Mouse (Mus musculus) bone marrow, adult 2 months (tissue): ENCODE results near the gene Ccdc151. TPM values are rescaled to one million over a fixed set of nuclear protein-coding genes. Genes with fewer than 3 reads are reported as not detected.

Source experiments
- H3K27ac ChIP-seq: fragments of 200-500 bp; 2 replicates; pipeline ENCODE4 v1.5.1; 2012; ENCODE audit warnings: low read depth, mild to moderate bottlenecking, control low read depth, inconsistent platforms, low read length; ENCODE audit not compliant: control insufficient read depth, poor library complexity, insufficient read depth
- H3K4me1 ChIP-seq: fragments of 200-500 bp; 2 replicates; pipeline ENCODE4 v1.6.1; 2011; ENCODE audit warnings: low read length; ENCODE audit not compliant: control insufficient read depth, insufficient read depth
- H3K4me3 ChIP-seq: fragments of 200-500 bp; replicated peaks from 2 replicates; pipeline ENCODE3; 2011; ENCODE audit warnings: mild to moderate bottlenecking, low read depth, low read length, control low read depth; ENCODE audit not compliant: control insufficient read depth
- CTCF ChIP-seq: fragments of 200-500 bp; IDR thresholded peaks from 2 replicates; pipeline ENCODE4 v1.5.1; 2011; ENCODE audit warnings: low read length, control low read depth; ENCODE audit not compliant: control insufficient read depth, insufficient read depth
- POLR2A ChIP-seq: fragments of 200-500 bp; IDR thresholded peaks from 2 replicates; pipeline ENCODE4 v1.6.1; 2011; ENCODE audit warnings: low read depth, mild to moderate bottlenecking, control low read depth, low read length, borderline replicate concordance; ENCODE audit not compliant: control insufficient read depth
- WGBS: fragments of 180-500 bp; shearing (Covaris S2); methylation state at CpG from one replicate; pipeline ENCODE4 v1.1.7; 2018; 5-methylcytosine and 5-hydroxymethylcytosine counted together
- polyA plus RNA-seq: library from polyadenylated mRNA; stranded (reverse); fragments of >200 nt; gene quantifications from 2 replicates; pipeline ENCODE4 v1.2.4, GENCODE M21; 2011; ENCODE audit warnings: low replicate concordance; ENCODE audit not compliant: missing spikeins, insufficient read depth, insufficient read length

Gene Ccdc151
- polyA plus RNA-seq, 1 experiment: not detected

- 64% methylated on average over 6 of the region's 6 CpGs for WGBS
- no peak for TF ChIP-seq CTCF
- TF ChIP-seq POLR2A: no peak
- no peak overlapping the region for H3K27ac ChIP-seq
Observed at GRCm38 (mm10) chr9:21948790-21949189, 53.6 kb downstream of the Ccdc151 start.

GRCm38 (mm10) chr9:21948146-21948545 is 54.3 kb downstream of the Ccdc151 start:
- Histone ChIP-seq H3K27ac (no peak overlapping the region), H3K4me3 (no peak overlapping the region), H3K4me1 (no peaks in the 10 kb centered on the region)
- WGBS: 49% methylated on average over 8 of the region's 8 CpGs
- TF ChIP-seq POLR2A: no peak
- TF ChIP-seq CTCF: no peak

More at GRCm38 (mm10) chr9:21948790-21949189, 53.6 kb downstream of the Ccdc151 start:
- Histone ChIP-seq H3K4me1 (no peaks in the 10 kb centered on the region; the same call in 1 of the 2 replicates), H3K4me3 (no peak overlapping the region)

GRCm38 (mm10) chr9:21947540-21948130 is 54.8 kb downstream of the Ccdc151 start:
- 3% methylated on average over 28 of the region's 28 CpGs for WGBS
- H3K27ac ChIP-seq: no peak overlapping the region
- TF ChIP-seq POLR2A: no peak
- TF ChIP-seq CTCF: no peak
- H3K4me3 ChIP-seq: no peak overlapping the region
- no peaks in the 10 kb centered on the region for H3K4me1 ChIP-seq

- H3K4me3 ChIP-seq: no peak overlapping the region
- TF ChIP-seq CTCF (no peak), POLR2A (no peak)
- no peaks in the 10 kb centered on the region for H3K4me1 ChIP-seq
- 55% methylated on average over 23 of the region's 23 CpGs for WGBS
- H3K27ac ChIP-seq: no peak overlapping the region
Observed at GRCm38 (mm10) chr9:21944267-21944666, 58.2 kb downstream of the Ccdc151 start.

GRCm38 (mm10) chr9:21943638-21944037 is 58.8 kb downstream of the Ccdc151 start:
- Histone ChIP-seq H3K4me3 (no peak overlapping the region), H3K27ac (no peak overlapping the region), H3K4me1 (no peaks in the 10 kb centered on the region)
- 70% methylated on average over 12 of the region's 12 CpGs for WGBS
- TF ChIP-seq POLR2A: no peak

GRCm38 (mm10) chr9:21943046-21943445 is 59.4 kb downstream of the Ccdc151 start:
- Histone ChIP-seq H3K4me1 (no peaks in the 10 kb centered on the region), H3K4me3 (no peak overlapping the region), H3K27ac (no peak overlapping the region)
- TF ChIP-seq CTCF (no peak), POLR2A (no peak)
- WGBS: 70% methylated on average over 12 of the region's 12 CpGs

Other genes with a start within 250 kb of the Ccdc151 start
- 40.1 and 46.6 TPM in 2 replicates for gene Spc24, start 242.3 kb downstream of the Ccdc151 start, polyA plus RNA-seq
- gene Kank2, start 203.9 kb downstream of the Ccdc151 start, polyA plus RNA-seq: 1.4 and 1.7 TPM in 2 replicates
- not detected in 2 replicates for gene Angptl8, start 167.1 kb downstream of the Ccdc151 start, polyA plus RNA-seq
- gene Dock6, start 150.0 kb downstream of the Ccdc151 start, polyA plus RNA-seq: 6.5 and 7.2 TPM in 2 replicates
- 8.5 and 20.9 TPM in 2 replicates for gene Rab3d, start 84.4 kb downstream of the Ccdc151 start, polyA plus RNA-seq
- not detected in 2 replicates for gene Ccdc159, start 75.2 kb downstream of the Ccdc151 start, polyA plus RNA-seq
- 9.2 and 37.4 TPM in 2 replicates for gene Tmem205, start 75.1 kb downstream of the Ccdc151 start, polyA plus RNA-seq
- 1.4 and 2.1 TPM in 2 replicates for gene Plppr2, start 65.6 kb downstream of the Ccdc151 start, polyA plus RNA-seq
- 4.2 and 5.7 TPM in 2 replicates for gene Swsap1, start 46.9 kb downstream of the Ccdc151 start, polyA plus RNA-seq
- gene Epor, start 39.1 kb downstream of the Ccdc151 start, polyA plus RNA-seq: 103 and 152 TPM in 2 replicates
- 1.6 and 5.0 TPM in 2 replicates for gene Rgl3, start 13.2 kb downstream of the Ccdc151 start, polyA plus RNA-seq
- 20.8 and 35.2 TPM in 2 replicates for gene Prkcsh, start 172 bp upstream of the Ccdc151 start, polyA plus RNA-seq
- gene Elavl3, start 49.4 kb upstream of the Ccdc151 start, polyA plus RNA-seq: 1.1 TPM in 1 of 2 replicates, not detected in the other
- gene Gm49318, start 68.6 kb upstream of the Ccdc151 start, polyA plus RNA-seq: not detected in 2 replicates
- 12.8 and 15.3 TPM in 2 replicates for gene Zfp653, start 68.7 kb upstream of the Ccdc151 start, polyA plus RNA-seq
- gene Ecsit, start 82.8 kb upstream of the Ccdc151 start, polyA plus RNA-seq: 10.4 and 18.7 TPM in 2 replicates
- not detected in 2 replicates for gene Cnn1, start 96.6 kb upstream of the Ccdc151 start, polyA plus RNA-seq
- gene Elof1, start 114.5 kb upstream of the Ccdc151 start, polyA plus RNA-seq: 39.9 and 54.1 TPM in 2 replicates
- 89.7 and 103 TPM in 2 replicates for gene Acp5, start 133.1 kb upstream of the Ccdc151 start, polyA plus RNA-seq
- 10.5 and 23.3 TPM in 2 replicates for gene Pigyl, start 154.2 kb upstream of the Ccdc151 start, polyA plus RNA-seq
- not detected in 2 replicates for gene Zfp872, start 185.5 kb upstream of the Ccdc151 start, polyA plus RNA-seq
- 12.2 and 29.0 TPM in 2 replicates for gene Zfp809, start 223.1 kb upstream of the Ccdc151 start, polyA plus RNA-seq